Mouse (Mus musculus) heart, embryonic 13.5 days (tissue): ENCODE data around the gene Lhfp. TPM values are rescaled to one million over a fixed set of nuclear protein-coding genes. Genes with fewer than 3 reads are reported as not detected.

Source experiments
- ATAC-seq: fragments of 200-750 bp; cut with Nextera tagmentation; 2 replicates; pipeline ENCODE4 v1.8.0; 2017; ENCODE audit warnings: moderate TSS enrichment; ENCODE audit not compliant: insufficient number of reproducible peaks, low FRiP score, low TSS enrichment; ENCODE audit errors: extremely low read depth
- H3K27ac ChIP-seq: fragments of 300-500 bp; sonication (generic); replicated peaks from 2 replicates; pipeline ENCODE4 v1.5.1; 2015; ENCODE audit warnings: moderate library complexity, mild to moderate bottlenecking, inconsistent platforms
- H3K27me3 ChIP-seq: fragments of 300-500 bp; sonication (generic); replicated peaks from 2 replicates; pipeline ENCODE4 v1.6.1; 2015; ENCODE audit warnings: mild to moderate bottlenecking, inconsistent platforms
- H3K36me3 ChIP-seq: fragments of 300-500 bp; sonication (generic); 2 replicates; pipeline ENCODE4 v1.6.1; 2015; ENCODE audit warnings: mild to moderate bottlenecking, inconsistent platforms
- H3K4me1 ChIP-seq: fragments of 300-500 bp; sonication (generic); 2 replicates; pipeline ENCODE4 v1.6.1; 2015; ENCODE audit warnings: inconsistent platforms
- H3K4me2 ChIP-seq: fragments of 300-500 bp; sonication (generic); 2 replicates; pipeline ENCODE4 v1.6.1; 2015; ENCODE audit warnings: inconsistent platforms, mild to moderate bottlenecking, moderate library complexity
- H3K4me3 ChIP-seq: fragments of 300-500 bp; sonication (generic); 2 replicates; pipeline ENCODE4 v1.5.1; 2015; ENCODE audit warnings: moderate library complexity, mild to moderate bottlenecking, inconsistent platforms
- H3K9ac ChIP-seq: fragments of 300-500 bp; sonication (generic); 2 replicates; pipeline ENCODE4 v1.6.1; 2015; ENCODE audit warnings: inconsistent platforms, mild to moderate bottlenecking, moderate library complexity
- H3K9me3 ChIP-seq: fragments of 300-500 bp; sonication (generic); 2 replicates; pipeline ENCODE4 v1.6.1; 2016; ENCODE audit warnings: inconsistent platforms
- WGBS: fragments of 180-500 bp; shearing (Covaris S2); methylation state at CpG from one replicate; pipeline ENCODE4 v1.1.7; 2015; ENCODE audit warnings: mixed read lengths; 5-methylcytosine and 5-hydroxymethylcytosine counted together
- polyA plus RNA-seq: library from polyadenylated mRNA; unstranded; fragments of >200 nt; fragmentation: Nextera tagmentation; extraction: Ambion mirVana; gene quantifications from 2 replicates; pipeline ENCODE4 v1.2.1, GENCODE M21; 2015

Gene Lhfp
- polyA plus RNA-seq, 1 experiment from 2014 or later, result 82.7 TPM

GRCm38 (mm10) chr3:53016436-53017340, 24.6 kb upstream of the Lhfp start, which contains the start of gene Cog6:
TSS of gene Cog6 (minus strand) at chr3:53017237.
- peak; percentile 88 for ATAC-seq
- peaks cover 28% of the 10 kb centered on the region for H3K36me3 ChIP-seq
- peak within 1 kb of the TSS; percentile 81 for H3K27ac ChIP-seq
- WGBS, result 4% methylated on average over 53 of the region's 53 CpGs
- H3K4me3 ChIP-seq, result peak within 1 kb of the TSS; percentile 69
- H3K9me3 ChIP-seq, result no peaks in the 10 kb centered on the region
- peak within 1 kb of the TSS; percentile 82 for H3K9ac ChIP-seq
- peak within 1 kb of the TSS; percentile 74 for H3K4me2 ChIP-seq
- no peaks in the 10 kb centered on the region for H3K27me3 ChIP-seq
- peaks cover 11% of the 10 kb centered on the region for H3K4me1 ChIP-seq

GRCm38 (mm10) chr3:53027333-53027732, 14.0 kb upstream of the Lhfp start:
- 46% methylated on average over 4 of the region's 4 CpGs for WGBS
- Histone ChIP-seq H3K27ac (no peak overlapping the region), H3K4me3 (no peak overlapping the region), H3K4me2 (no peak overlapping the region), H3K36me3 (no peaks in the 10 kb centered on the region), H3K9me3 (no peaks in the 10 kb centered on the region), H3K4me1 (peaks cover 3% of the 10 kb centered on the region), H3K27me3 (no peaks in the 10 kb centered on the region), H3K9ac (no peak overlapping the region)
- ATAC-seq, result no peak

GRCm38 (mm10) chr3:53029046-53029445, 12.3 kb upstream of the Lhfp start:
- Histone ChIP-seq H3K4me2 (no peak overlapping the region), H3K27me3 (no peaks in the 10 kb centered on the region), H3K27ac (no peak overlapping the region), H3K4me1 (peaks cover 9% of the 10 kb centered on the region), H3K4me3 (no peak overlapping the region), H3K9me3 (no peaks in the 10 kb centered on the region), H3K9ac (no peak overlapping the region), H3K36me3 (no peaks in the 10 kb centered on the region)
- WGBS, result 19% methylated on average over 7 of the region's 7 CpGs
- ATAC-seq, result no peak

GRCm38 (mm10) chr3:53031586-53031985, 9.7 kb upstream of the Lhfp start:
- Histone ChIP-seq H3K9ac (no peak overlapping the region), H3K27ac (no peak overlapping the region), H3K9me3 (no peaks in the 10 kb centered on the region), H3K4me3 (no peak overlapping the region), H3K27me3 (no peaks in the 10 kb centered on the region), H3K4me2 (no peak overlapping the region), H3K4me1 (peaks cover 18% of the 10 kb centered on the region), H3K36me3 (no peaks in the 10 kb centered on the region)
- 30% methylated on average over 6 of the region's 6 CpGs for WGBS
- ATAC-seq, result no peak

- Histone ChIP-seq H3K36me3 (no peaks in the 10 kb centered on the region), H3K9me3 (no peaks in the 10 kb centered on the region), H3K27ac (no peak overlapping the region), H3K4me3 (no peak overlapping the region), H3K27me3 (no peaks in the 10 kb centered on the region), H3K4me1 (peaks cover 18% of the 10 kb centered on the region), H3K4me2 (0 out of 2 replicates have a peak overlapping the region, but pooled peaks have one; percentile 6), H3K9ac (no peak overlapping the region)
- 11% methylated on average over 5 of the region's 5 CpGs for WGBS
- ATAC-seq, result no peak
Observed at GRCm38 (mm10) chr3:53032432-53032831, 8.9 kb upstream of the Lhfp start.

- WGBS, result 16% methylated on average over 3 of the region's 3 CpGs
- ATAC-seq, result no peak
Observed at GRCm38 (mm10) chr3:53033448-53033847, 7.9 kb upstream of the Lhfp start.

GRCm38 (mm10) chr3:53036076-53036475, 5.3 kb upstream of the Lhfp start:
- peaks cover 34% of the 10 kb centered on the region for H3K4me1 ChIP-seq
- H3K27me3 ChIP-seq, result no peaks in the 10 kb centered on the region
- no peak overlapping the region for H3K9ac ChIP-seq
- 52% methylated on average over 5 of the region's 5 CpGs for WGBS
- no peaks in the 10 kb centered on the region for H3K9me3 ChIP-seq
- no peak overlapping the region for H3K27ac ChIP-seq
- no peak for ATAC-seq
- no peaks in the 10 kb centered on the region for H3K36me3 ChIP-seq
- H3K4me2 ChIP-seq, result no peak overlapping the region
- H3K4me3 ChIP-seq, result no peak overlapping the region

More at GRCm38 (mm10) chr3:53033448-53033847, 7.9 kb upstream of the Lhfp start:
- no peak overlapping the region for H3K27ac ChIP-seq
- peaks cover 18% of the 10 kb centered on the region for H3K4me1 ChIP-seq
- no peak overlapping the region for H3K4me2 ChIP-seq
- H3K27me3 ChIP-seq, result no peaks in the 10 kb centered on the region
- H3K9me3 ChIP-seq, result no peaks in the 10 kb centered on the region
- no peaks in the 10 kb centered on the region for H3K36me3 ChIP-seq
- no peak overlapping the region for H3K4me3 ChIP-seq
- no peak overlapping the region for H3K9ac ChIP-seq

- no peaks in the 10 kb centered on the region for H3K27me3 ChIP-seq
- ATAC-seq, result no peak
- no peak overlapping the region for H3K27ac ChIP-seq
- H3K4me3 ChIP-seq, result no peak overlapping the region
- no peaks in the 10 kb centered on the region for H3K9me3 ChIP-seq
- no peak overlapping the region for H3K9ac ChIP-seq
- peaks cover 34% of the 10 kb centered on the region for H3K4me1 ChIP-seq
- no peak overlapping the region for H3K4me2 ChIP-seq
- WGBS, result 87% methylated on average over 7 of the region's 7 CpGs
- H3K36me3 ChIP-seq, result no peaks in the 10 kb centered on the region
Observed at GRCm38 (mm10) chr3:53036941-53037340, 4.4 kb upstream of the Lhfp start.

- Histone ChIP-seq H3K27me3 (no peaks in the 10 kb centered on the region), H3K36me3 (peaks cover 9% of the 10 kb centered on the region), H3K4me1 (peaks cover 42% of the 10 kb centered on the region), H3K27ac (no peak overlapping the region), H3K4me3 (no peak overlapping the region), H3K9ac (no peak overlapping the region), H3K4me2 (no peak overlapping the region), H3K9me3 (no peaks in the 10 kb centered on the region)
- no peak for ATAC-seq
- WGBS, result 66% methylated on average over 5 of the region's 5 CpGs
Observed at GRCm38 (mm10) chr3:53038913-53039312, 2.4 kb upstream of the Lhfp start.

- Histone ChIP-seq H3K27ac (peak overlapping the region; percentile 96), H3K9me3 (no peaks in the 10 kb centered on the region), H3K4me2 (no peak overlapping the region), H3K9ac (no peak overlapping the region), H3K4me3 (no peak overlapping the region), H3K4me1 (peaks cover 51% of the 10 kb centered on the region), H3K36me3 (peaks cover 9% of the 10 kb centered on the region), H3K27me3 (no peaks in the 10 kb centered on the region)
- ATAC-seq, result no peak
- 70% methylated on average over 8 of the region's 8 CpGs for WGBS
Observed at GRCm38 (mm10) chr3:53039746-53040145, 1.6 kb upstream of the Lhfp start.

GRCm38 (mm10) chr3:53040593-53041410, 526 bp upstream of the Lhfp start:
- WGBS, result 2% methylated on average over 17 of the region's 17 CpGs
- H3K4me1 ChIP-seq, result peaks cover 56% of the 10 kb centered on the region
- peaks cover 12% of the 10 kb centered on the region for H3K36me3 ChIP-seq
- ATAC-seq, result no peak
- H3K27ac ChIP-seq, result peak overlapping the region; percentile 96
- peak overlapping the region; percentile 92 for H3K4me2 ChIP-seq
- H3K4me3 ChIP-seq, result peak overlapping the region; percentile 86
- no peaks in the 10 kb centered on the region for H3K27me3 ChIP-seq
- H3K9me3 ChIP-seq, result no peaks in the 10 kb centered on the region
- H3K9ac ChIP-seq, result peak overlapping the region; percentile 95
